Mouse (Mus musculus) embryonic fibroblast, embryonic 13.5 days (primary cell): ENCODE data around the gene Apc2.

Source experiments
- CTCF ChIP-seq: IDR thresholded peaks from 2 replicates; pipeline ENCODE4 v1.5.1; 2011; ENCODE audit warnings: mild to moderate bottlenecking, control low read depth, low read length, moderate library complexity, borderline replicate concordance; ENCODE audit not compliant: insufficient read depth
- POLR2A ChIP-seq: IDR thresholded peaks from 2 replicates; pipeline ENCODE4 v1.6.1; 2011; ENCODE audit warnings: low read depth, mild to moderate bottlenecking, control low read depth, low read length, moderate library complexity

- no peak for TF ChIP-seq CTCF
- no peak for TF ChIP-seq POLR2A
Measured at GRCm38 (mm10) chr10:80294311-80294710, 1.5 kb upstream of the Apc2 start.
